Mouse (Mus musculus) MEL (cell line): ENCODE data around the gene Dpysl5.

Source experiments
- CHD1 ChIP-seq: IDR thresholded peaks from 2 replicates; pipeline ENCODE4 v1.6.1; 2012; ENCODE audit warnings: low read depth, mild to moderate bottlenecking, inconsistent platforms, low read length, improper control_type of control experiment
- CTCF ChIP-seq, 3 experiments: IDR thresholded peaks in 2 of 3; conservative IDR thresholded peaks in 1 of 3; 2 replicates each; pipeline ENCODE4 v1.5.1; 2011 to 2012; ENCODE audit warnings: low read length in 3 of 3, low read depth in 2 of 3, mild to moderate bottlenecking in 2 of 3, improper control_type of control experiment in 1 of 3, inconsistent platforms in 1 of 3, mixed read lengths in 1 of 3, moderate library complexity in 1 of 3; ENCODE audit not compliant: control insufficient read depth in 1 of 3, insufficient read depth in 1 of 3, poor library complexity in 1 of 3, severe bottlenecking in 1 of 3
- E2F4 ChIP-seq: IDR thresholded peaks from 2 replicates; pipeline ENCODE4 v1.6.1; 2011; ENCODE audit warnings: low read depth, low read length, improper control_type of control experiment, borderline replicate concordance
- EP300 ChIP-seq, 2 experiments: IDR thresholded peaks; 2 replicates each; pipeline ENCODE4 v1.6.1; 2011; ENCODE audit warnings: improper control_type of control experiment in 2 of 2, low read length in 2 of 2, low read depth in 1 of 2, mild to moderate bottlenecking in 1 of 2
- ETS1 ChIP-seq: IDR thresholded peaks from 2 replicates; pipeline ENCODE4 v1.6.1; 2012; ENCODE audit warnings: low read depth, mild to moderate bottlenecking, inconsistent platforms, low read length, improper control_type of control experiment, moderate library complexity
- KAT2A ChIP-seq: conservative IDR thresholded peaks from 2 replicates; pipeline ENCODE4 v1.6.1; 2012; ENCODE audit warnings: low read depth, low read length, improper control_type of control experiment, inconsistent platforms
- MAFK ChIP-seq: IDR thresholded peaks from 2 replicates; pipeline ENCODE4 v1.6.1; 2011; ENCODE audit warnings: low read depth, mild to moderate bottlenecking, low read length, improper control_type of control experiment, borderline replicate concordance
- POLR2A ChIP-seq, 2 experiments: IDR thresholded peaks; 2 replicates each; pipeline ENCODE4 v1.6.1; 2011 to 2012; ENCODE audit warnings: low read length in 2 of 2, mild to moderate bottlenecking in 2 of 2, control low read depth in 1 of 2, improper control_type of control experiment in 1 of 2, low read depth in 1 of 2, moderate library complexity in 1 of 2; ENCODE audit not compliant: control insufficient read depth in 1 of 2, insufficient read depth in 1 of 2, poor library complexity in 1 of 2
- POLR2AphosphoS2 ChIP-seq: IDR thresholded peaks from 2 replicates; pipeline ENCODE4 v1.6.1; 2011; ENCODE audit warnings: low read length, improper control_type of control experiment
- POLR2AphosphoS5 ChIP-seq: IDR thresholded peaks from 2 replicates; pipeline ENCODE4 v1.6.1; 2012; ENCODE audit warnings: low read depth, borderline replicate concordance, mild to moderate bottlenecking, inconsistent platforms, low read length, moderate library complexity, mixed read lengths
- TBP ChIP-seq: IDR thresholded peaks from 2 replicates; pipeline ENCODE4 v1.8.0; 2011; ENCODE audit warnings: low read depth, low read length, improper control_type of control experiment
- UBTF ChIP-seq: IDR thresholded peaks from 2 replicates; pipeline ENCODE4 v1.6.1; 2012; ENCODE audit warnings: low read depth, mild to moderate bottlenecking, inconsistent platforms, low read length, improper control_type of control experiment, moderate library complexity, borderline replicate concordance; ENCODE audit not compliant: insufficient read depth
- ZC3H11A ChIP-seq: IDR thresholded peaks from 2 replicates; pipeline ENCODE4 v1.6.1; 2012; ENCODE audit warnings: low read depth, mild to moderate bottlenecking, inconsistent platforms, low read length, improper control_type of control experiment
- ZMIZ1 ChIP-seq: IDR thresholded peaks from 2 replicates; pipeline ENCODE4 v1.6.1; 2012; ENCODE audit warnings: low read depth, mild to moderate bottlenecking, inconsistent platforms, low read length, improper control_type of control experiment, moderate library complexity

- TF ChIP-seq CTCF (IDR thresholded peaks at IDR 0.05 in 2 of 3, conservative IDR thresholded peaks at IDR 0.05 in 1 of 3; ENCODE audit: control insufficient read depth in 1 of 3, insufficient read depth in 1 of 3, low read depth in 2 of 3, low read length in 3 of 3, poor library complexity in 1 of 3, severe bottlenecking in 1 of 3) (no peak), ETS1 (no peak), POLR2A (IDR thresholded peaks at IDR 0.05; ENCODE audit: control insufficient read depth in 1 of 2, insufficient read depth in 1 of 2, low read depth in 1 of 2, low read length in 2 of 2, poor library complexity in 1 of 2) (no peak), ZC3H11A (no peak), POLR2AphosphoS2 (no peak), CHD1 (no peak), E2F4 (no peak), EP300 (IDR thresholded peaks at IDR 0.05; ENCODE audit: low read depth in 1 of 2, low read length in 2 of 2) (no peak), TBP (no peak), KAT2A (no peak), ZMIZ1 (no peak), UBTF (no peak), POLR2AphosphoS5 (no peak), MAFK (no peak)
Observed at GRCm38 (mm10) chr5:30798965-30799364, 87.6 kb downstream of the Dpysl5 start.
